Mouse (Mus musculus): Measurements from ENCODE around the gene Scube1.

The Scube1 gene

GRCm38 (mm10) chr15:83709889-83710774, 14.7 kb downstream of the Scube1 start:
- no peak for DNase-seq (ENCODE audit: low spot score in 2 of 2)

GRCm38 (mm10) chr15:83706528-83707199, 18.2 kb downstream of the Scube1 start:
- DNase-seq (ENCODE audit: low spot score in 2 of 2) = no peak

- no peak for DNase-seq (ENCODE audit: low spot score in 2 of 2)
These were observed 24.3 kb downstream of the Scube1 start for GRCm38 (mm10) chr15:83700593-83700923.

GRCm38 (mm10) chr15:83699834-83700592, 24.8 kb downstream of the Scube1 start:
- DNase-seq (ENCODE audit: low spot score in 2 of 2) = no peak

- DNase-seq (ENCODE audit: low spot score in 2 of 2) = no peak
These were observed 25.5 kb downstream of the Scube1 start for GRCm38 (mm10) chr15:83699132-83699833.

- DNase-seq (ENCODE audit: low spot score in 2 of 2) = no peak
These were observed 28.0 kb downstream of the Scube1 start for GRCm38 (mm10) chr15:83696681-83697381.

GRCm38 (mm10) chr15:83695159-83695558, 29.7 kb downstream of the Scube1 start:
- DNase-seq (ENCODE audit: low spot score in 2 of 2) = no peak

- no peak for DNase-seq (ENCODE audit: low spot score in 2 of 2)
These were observed 32.9 kb downstream of the Scube1 start for GRCm38 (mm10) chr15:83691901-83692361.

- no peak for DNase-seq (ENCODE audit: low spot score in 2 of 2)
These were observed 34.9 kb downstream of the Scube1 start for GRCm38 (mm10) chr15:83689946-83690345.

GRCm38 (mm10) chr15:83686601-83687000, 38.2 kb downstream of the Scube1 start:
- DNase-seq (ENCODE audit: low spot score in 2 of 2) = no peak

- DNase-seq (ENCODE audit: low spot score in 2 of 2) = no peak
These were observed 38.9 kb downstream of the Scube1 start for GRCm38 (mm10) chr15:83685950-83686349.

- DNase-seq (ENCODE audit: low spot score in 2 of 2) = no peak
These were observed 41.7 kb downstream of the Scube1 start for GRCm38 (mm10) chr15:83683051-83683561.

- no peak for DNase-seq (ENCODE audit: low spot score in 2 of 2)
These were observed 44.5 kb downstream of the Scube1 start for GRCm38 (mm10) chr15:83680300-83680699.

GRCm38 (mm10) chr15:83679729-83680128, 45.1 kb downstream of the Scube1 start:
- DNase-seq (ENCODE audit: low spot score in 2 of 2) = no peak

- DNase-seq (ENCODE audit: low spot score in 2 of 2) = no peak
These were observed 46.2 kb downstream of the Scube1 start for GRCm38 (mm10) chr15:83678606-83679005.

GRCm38 (mm10) chr15:83678089-83678488, 46.7 kb downstream of the Scube1 start:
- DNase-seq (ENCODE audit: low spot score in 2 of 2) = no peak

GRCm38 (mm10) chr15:83677098-83677497, 47.7 kb downstream of the Scube1 start:
- DNase-seq (ENCODE audit: low spot score in 2 of 2) = no peak

- no peak for DNase-seq (ENCODE audit: low spot score in 2 of 2)
These were observed 48.5 kb downstream of the Scube1 start for GRCm38 (mm10) chr15:83676286-83676685.

- no peak for DNase-seq (ENCODE audit: low spot score in 2 of 2)
These were observed 51.2 kb downstream of the Scube1 start for GRCm38 (mm10) chr15:83673621-83674020.

- DNase-seq (ENCODE audit: low spot score in 2 of 2) = no peak
These were observed 57.3 kb downstream of the Scube1 start for GRCm38 (mm10) chr15:83667501-83667900.

- no peak for DNase-seq (ENCODE audit: low spot score in 2 of 2)
These were observed 58.4 kb downstream of the Scube1 start for GRCm38 (mm10) chr15:83666418-83666817.

All from spleen, postnatal 14 days (tissue).